Comparison of ENCODE assay signal across 23 mouse cellular contexts in genomic region chr12:99292152-99292551, GRCm38 (mm10).
DNase-seq lines count a peak whose midpoint lies in the region; ATAC-seq and TF ChIP-seq lines count a peak whose summit lies in the region.
"Had no signal": no experiment of that assay in that cellular context is flagged by ENCODE, and none has a peak within 500 bp of the region (broad histone marks: within the 10 kb centered on the region; RNA-seq: fewer than 3 reads in every experiment).

No protein-coding gene starts in this region.

- 0 out of 2 replicates have a peak overlapping the region, but pooled peaks have one; percentile 13 for H3K27ac ChIP-seq in midbrain, embryonic 14.5 days (replicated peaks; ENCODE audit: low read depth, low read length)
- no peak overlapping the region for H3K27ac ChIP-seq in midbrain, embryonic 13.5 days
- peak overlapping the region; percentile 70 for H3K27ac ChIP-seq in hindbrain, embryonic 13.5 days
- H3K27ac ChIP-seq in neural tube, embryonic 13.5 days (replicated peaks): peak overlapping the region; percentile 34
- H3K27ac ChIP-seq: heart, embryonic 10.5 days; intestine, embryonic 15.5 days; limb, embryonic 10.5 days; liver, embryonic 15.5 days; midbrain, embryonic 12.5 days had no signal

- no peak for TF ChIP-seq POLR2A in brain, embryonic 14.5 days (IDR thresholded peaks at IDR 0.05; ENCODE audit: borderline replicate concordance, extremely low read depth, insufficient read depth, insufficient read length, poor library complexity, severe bottlenecking)

- H3K4me1 ChIP-seq in midbrain, embryonic 14.5 days (ENCODE audit: control insufficient read depth, insufficient read depth, low read length): peaks cover 35% of the 10 kb centered on the region
- peaks cover 61% of the 10 kb centered on the region for H3K4me1 ChIP-seq in midbrain, embryonic 13.5 days (replicated peaks)
- peaks cover 74% of the 10 kb centered on the region for H3K4me1 ChIP-seq in hindbrain, embryonic 13.5 days (replicated peaks)
- peaks cover 61% of the 10 kb centered on the region for H3K4me1 ChIP-seq in neural tube, embryonic 13.5 days (replicated peaks)

- H3K4me2 ChIP-seq in midbrain, embryonic 14.5 days (ENCODE audit: low read length): no peak overlapping the region
- no peak overlapping the region for H3K4me2 ChIP-seq in midbrain, embryonic 13.5 days (replicated peaks)
- H3K4me2 ChIP-seq in hindbrain, embryonic 13.5 days: no peak overlapping the region
- H3K4me2 ChIP-seq in neural tube, embryonic 13.5 days: no peak overlapping the region
- H3K4me2 ChIP-seq: intestine, embryonic 15.5 days; liver, embryonic 15.5 days; midbrain, embryonic 12.5 days had no signal

- H3K4me3 ChIP-seq in midbrain, embryonic 14.5 days (replicated peaks; ENCODE audit: low read depth, low read length): no peak overlapping the region
- no peak overlapping the region for H3K4me3 ChIP-seq in midbrain, embryonic 13.5 days (replicated peaks)
- H3K4me3 ChIP-seq in hindbrain, embryonic 13.5 days: no peak overlapping the region
- H3K4me3 ChIP-seq in neural tube, embryonic 13.5 days: no peak overlapping the region
- H3K4me3 ChIP-seq: heart, embryonic 10.5 days; intestine, embryonic 15.5 days; limb, embryonic 10.5 days; liver, embryonic 15.5 days; midbrain, embryonic 12.5 days had no signal

- WGBS in midbrain, embryonic 14.5 days: 59% methylated on average over 6 of the region's 6 CpGs
- WGBS in midbrain, embryonic 13.5 days: 57% methylated on average over 6 of the region's 6 CpGs
- WGBS in hindbrain, embryonic 13.5 days: 50% methylated on average over 6 of the region's 6 CpGs
- WGBS in neural tube, embryonic 13.5 days: 40% methylated on average over 6 of the region's 6 CpGs

- DNase-seq in midbrain, embryonic 14.5 days: no peak
- peak; percentile 81 for DNase-seq in brain, embryonic 14.5 days (ENCODE audit: low read depth)
- DNase-seq in embryo, embryonic 9.5 days (ENCODE audit: extremely low spot score): no peak
- DNase-seq: adrenal gland, adult 8-10 months; cerebellum, adult 18-20 months; cerebellum, postnatal 25 days; embryo, embryonic 11 days; heart, postnatal 4 days; kidney, adult 8-10 months; kidney, postnatal 14 days; liver; thymus, adult 2 months; thymus, postnatal 4 days had no signal

- H3K36me3 ChIP-seq in midbrain, embryonic 14.5 days (ENCODE audit: control insufficient read depth, insufficient read depth, low read length): no peaks in the 10 kb centered on the region; the same call in 1 of the 2 replicates
- H3K36me3 ChIP-seq in midbrain, embryonic 13.5 days: peaks cover 8% of the 10 kb centered on the region
- H3K36me3 ChIP-seq in hindbrain, embryonic 13.5 days: peaks cover 7% of the 10 kb centered on the region; the same call in 1 of the 2 replicates
- H3K36me3 ChIP-seq in neural tube, embryonic 13.5 days: no peaks in the 10 kb centered on the region
- H3K36me3 ChIP-seq: intestine, embryonic 15.5 days; liver, embryonic 15.5 days had no signal

- no peak for ATAC-seq in midbrain, embryonic 14.5 days (ENCODE audit: low FRiP score, low TSS enrichment)
- ATAC-seq in midbrain, embryonic 13.5 days: no peak
- ATAC-seq in hindbrain, embryonic 13.5 days (ENCODE audit: low FRiP score): peak; percentile 34; the same call in 1 of the 2 replicates
- peak; percentile 51 for ATAC-seq in neural tube, embryonic 13.5 days (ENCODE audit: low read depth)
- ATAC-seq in monocyte, adult 5-6 weeks (replicated peaks; ENCODE audit: insufficient number of reproducible peaks, low FRiP score, low TSS enrichment, poor library complexity, severe bottlenecking): no peak
- ATAC-seq: activated CD4-positive, CD25-positive, alpha-beta regulatory T cell, adult 4 months; intestine, embryonic 15.5 days had no signal

- no peaks in the 10 kb centered on the region for H3K9me3 ChIP-seq in midbrain, embryonic 14.5 days (ENCODE audit: control insufficient read depth, low read length)
- no peaks in the 10 kb centered on the region for H3K9me3 ChIP-seq in midbrain, embryonic 13.5 days
- no peaks in the 10 kb centered on the region for H3K9me3 ChIP-seq in hindbrain, embryonic 13.5 days
- H3K9me3 ChIP-seq in neural tube, embryonic 13.5 days: no peaks in the 10 kb centered on the region
- H3K9me3 ChIP-seq: heart, embryonic 10.5 days; intestine, embryonic 15.5 days; limb, embryonic 10.5 days; liver, embryonic 15.5 days; midbrain, embryonic 12.5 days had no signal

- H3K27me3 ChIP-seq in midbrain, embryonic 14.5 days (ENCODE audit: control insufficient read depth, insufficient read depth, low read length): no peaks in the 10 kb centered on the region
- no peaks in the 10 kb centered on the region for H3K27me3 ChIP-seq in midbrain, embryonic 13.5 days
- no peaks in the 10 kb centered on the region for H3K27me3 ChIP-seq in hindbrain, embryonic 13.5 days
- H3K27me3 ChIP-seq in neural tube, embryonic 13.5 days: no peaks in the 10 kb centered on the region
- H3K27me3 ChIP-seq: intestine, embryonic 15.5 days; liver, embryonic 15.5 days; midbrain, embryonic 12.5 days had no signal

- H3K9ac ChIP-seq in midbrain, embryonic 14.5 days (replicated peaks; ENCODE audit: low read length): no peak overlapping the region
- no peak overlapping the region for H3K9ac ChIP-seq in midbrain, embryonic 13.5 days (replicated peaks)
- no peak overlapping the region for H3K9ac ChIP-seq in hindbrain, embryonic 13.5 days
- no peak overlapping the region for H3K9ac ChIP-seq in neural tube, embryonic 13.5 days
- H3K9ac ChIP-seq: intestine, embryonic 15.5 days; liver, embryonic 15.5 days; midbrain, embryonic 12.5 days had no signal

- no peak for TF ChIP-seq CTCF in brain, embryonic 14.5 days (IDR thresholded peaks at IDR 0.05; ENCODE audit: borderline replicate concordance, extremely low read depth, insufficient read depth, insufficient read length)

Comparison
In these comparisons a context has a peak if more than half of its experiments do, and no peak if none do; other contexts are left out.
1. ATAC-seq: peak in hindbrain, embryonic 13.5 days (single experiment) and neural tube, embryonic 13.5 days (single experiment); none in midbrain, embryonic 14.5 days (single experiment), midbrain, embryonic 13.5 days (single experiment) and monocyte, adult 5-6 weeks (single experiment).